Mouse (Mus musculus) hindlimb bud, embryonic 11.5 days (tissue): Measurements from ENCODE around the gene Mpl.

Experiments
- DNase-seq: peaks from one replicate; pipeline ENCODE4 v3.0.0-alpha.2; 2012; ENCODE audit warnings: low read depth, low spot score; ENCODE audit errors: extremely low spot score

Gene Mpl

DNA sequence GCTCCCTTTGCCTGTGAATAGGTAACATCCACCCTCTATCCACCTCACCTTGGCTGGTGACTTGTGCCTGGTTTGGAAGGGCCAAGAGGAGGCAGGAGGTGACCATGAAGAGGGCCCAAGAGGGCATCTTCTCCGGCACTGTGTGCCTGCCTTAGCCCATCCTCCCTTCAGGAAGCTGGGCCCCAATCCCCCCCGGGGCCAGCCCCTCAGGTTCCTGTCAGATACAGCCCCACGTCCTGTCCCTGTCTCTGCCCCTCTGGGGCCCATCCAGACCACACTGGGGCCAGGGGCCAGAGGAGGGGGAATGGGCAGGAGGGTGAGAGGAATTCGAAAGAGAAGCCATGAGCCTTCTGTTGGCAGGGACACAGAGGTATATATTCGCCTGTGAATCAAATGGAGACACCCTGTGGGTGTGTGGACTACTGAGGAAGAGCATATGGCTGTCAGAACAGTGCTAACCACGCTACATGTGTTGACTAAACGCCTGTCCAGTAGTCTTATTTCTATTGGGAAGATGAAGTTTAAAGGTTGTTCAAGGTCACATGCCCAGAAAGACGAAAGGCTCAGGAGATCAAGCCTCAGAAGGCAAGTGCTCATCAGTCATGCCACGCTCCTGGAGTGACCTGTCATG is at the start of gene Mpl:
Gene Mpl, minus strand, starts transcription at position 169 of the 631 bp plus-strand sequence.
- DNase-seq: no peak

DNA sequence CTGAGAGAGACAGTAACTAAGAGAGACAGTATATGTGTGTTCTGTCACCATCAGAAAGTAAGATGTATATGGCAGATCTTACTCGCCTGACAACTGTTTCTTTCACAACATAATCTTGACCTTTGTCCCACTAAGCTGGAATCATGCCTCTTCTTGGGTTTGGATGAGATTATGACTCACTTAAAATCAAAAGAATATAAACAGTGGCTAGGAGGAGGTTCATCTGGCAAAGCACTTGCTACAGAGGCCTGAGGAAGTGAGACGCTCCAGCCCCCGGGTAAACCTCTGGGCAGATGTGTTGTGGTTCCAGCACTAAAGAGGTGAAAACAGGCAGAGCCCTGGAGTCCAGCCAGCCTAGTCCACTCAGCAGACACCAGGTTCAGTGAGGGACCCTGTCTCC is 48.2 kb upstream of the Mpl start:
- DNase-seq: no peak

DNA sequence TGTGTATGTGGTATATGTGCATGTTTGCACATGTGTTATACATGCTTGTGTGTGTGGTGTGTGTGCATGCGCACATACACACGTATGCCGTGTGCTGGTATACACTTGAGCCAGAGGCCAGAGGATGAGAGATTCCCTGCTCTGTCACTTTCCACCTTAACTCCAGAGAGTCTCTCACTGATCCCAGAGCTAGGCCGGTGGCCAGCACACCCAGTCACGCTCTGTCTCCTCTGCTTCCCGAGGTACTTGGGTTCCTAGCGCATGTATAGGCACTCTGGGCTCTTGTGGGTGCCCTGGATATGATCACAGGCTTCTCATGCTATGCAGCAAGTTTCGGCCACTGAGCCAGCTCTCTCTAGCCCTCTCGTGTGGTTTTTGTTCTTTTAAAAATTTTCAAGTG is 43.5 kb upstream of the Mpl start:
- no peak for DNase-seq

DNA sequence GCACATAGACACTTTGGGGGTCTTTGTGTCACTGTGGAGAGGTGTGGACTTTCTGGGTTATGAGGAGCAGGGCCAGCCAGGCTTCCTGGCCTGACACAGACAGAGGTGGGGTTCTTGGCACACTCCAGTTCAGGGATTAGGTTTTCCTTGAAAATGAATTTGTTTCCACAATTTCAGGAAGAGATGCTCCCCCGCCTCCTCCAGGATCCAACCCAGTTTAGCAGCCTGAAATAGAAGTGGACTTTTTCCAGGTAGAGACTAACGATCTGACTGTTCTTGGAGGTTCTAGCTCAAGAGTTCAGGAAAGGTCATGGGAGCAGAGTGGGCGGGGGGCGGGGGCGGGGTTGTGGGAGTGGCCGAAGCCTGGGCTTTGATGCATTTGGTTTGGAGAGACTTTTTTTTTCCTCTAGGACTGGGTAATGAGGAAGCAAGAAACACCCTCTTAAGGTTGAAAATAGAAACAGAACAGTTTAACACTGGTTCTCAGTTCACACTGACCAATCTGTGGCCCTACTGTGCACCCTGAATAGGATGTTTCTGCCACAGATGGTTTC is 42.9 kb upstream of the Mpl start:
- DNase-seq: no peak

DNA sequence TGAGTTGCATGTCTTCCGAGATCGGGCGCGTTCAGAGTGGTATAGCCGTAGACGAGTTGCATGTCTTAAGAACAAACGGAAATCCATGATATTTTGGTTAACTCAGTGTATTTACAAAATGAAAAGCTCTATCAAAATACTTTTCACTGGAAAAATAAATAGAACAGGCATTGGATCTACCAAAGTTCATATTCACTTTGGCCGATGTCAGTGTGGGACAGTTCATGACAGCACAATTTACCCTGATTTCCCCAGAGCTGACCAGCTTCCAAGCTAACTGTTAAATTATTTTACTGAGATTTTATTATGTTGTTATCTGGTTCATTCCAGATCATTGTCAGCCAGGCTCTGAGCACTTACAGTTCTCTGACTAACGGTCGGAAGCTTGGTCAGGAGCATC is 33.1 kb upstream of the Mpl start:
- DNase-seq: no peak

DNA sequence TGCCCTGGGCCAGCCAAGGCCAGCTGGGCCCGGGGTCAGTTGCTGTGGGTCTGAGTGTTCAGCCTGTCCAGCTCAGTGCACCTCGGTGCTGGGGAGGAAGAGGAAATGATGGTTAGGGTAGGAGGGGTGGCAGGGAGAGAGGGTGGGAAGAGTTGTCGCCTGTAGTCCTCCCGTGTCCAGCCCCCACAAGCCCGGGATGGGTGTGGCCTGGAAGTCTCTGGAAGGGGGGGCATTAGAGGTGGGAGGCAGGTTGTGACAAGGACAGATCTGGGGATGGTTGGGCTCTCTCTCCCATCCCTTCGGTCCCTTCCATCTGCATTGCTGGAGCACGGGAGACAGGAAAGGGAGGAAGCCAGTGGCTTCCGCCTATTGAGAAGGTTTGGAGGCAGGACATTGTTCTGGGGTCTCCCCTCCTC is 32.4 kb upstream of the Mpl start, which contains the start of gene Tie1:
Gene Tie1, minus strand, starts transcription at position 345 of the 416 bp plus-strand sequence.
- no peak for DNase-seq

DNA sequence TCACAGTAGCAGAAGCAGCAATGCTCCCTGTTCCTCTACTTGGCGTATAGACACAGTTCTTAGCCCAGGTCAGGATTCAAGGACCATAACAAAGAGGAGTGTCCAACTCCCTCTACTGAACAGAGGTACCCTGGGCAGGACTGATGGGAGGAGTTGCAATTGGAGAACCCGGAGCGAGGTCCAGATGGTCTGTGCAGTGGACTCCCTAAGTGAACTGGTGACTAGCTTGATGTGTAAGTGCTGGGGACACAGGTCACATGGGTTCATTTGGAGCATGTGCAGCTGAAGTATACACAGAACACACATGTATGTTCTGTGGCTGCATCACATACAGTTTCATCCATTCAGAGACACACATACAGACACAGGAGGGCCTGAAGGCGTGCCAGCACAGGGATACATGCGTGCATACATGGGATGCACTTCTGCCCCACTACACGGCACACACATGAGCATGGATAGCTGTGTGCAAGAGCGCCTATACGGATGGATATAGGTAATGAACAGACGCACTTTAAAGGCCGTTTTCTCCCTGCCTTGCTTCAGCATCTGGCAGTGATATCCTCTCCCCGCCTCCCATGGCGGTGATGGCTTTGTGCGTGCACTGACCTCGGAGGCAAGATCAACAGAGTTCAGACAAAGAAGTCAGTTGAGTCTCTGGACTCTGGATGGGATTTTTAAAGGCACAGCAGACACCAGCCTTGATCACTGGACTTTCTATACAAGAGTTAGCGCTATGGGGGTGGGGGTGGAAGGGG is 19.6 kb upstream of the Mpl start:
- no peak for DNase-seq

DNA sequence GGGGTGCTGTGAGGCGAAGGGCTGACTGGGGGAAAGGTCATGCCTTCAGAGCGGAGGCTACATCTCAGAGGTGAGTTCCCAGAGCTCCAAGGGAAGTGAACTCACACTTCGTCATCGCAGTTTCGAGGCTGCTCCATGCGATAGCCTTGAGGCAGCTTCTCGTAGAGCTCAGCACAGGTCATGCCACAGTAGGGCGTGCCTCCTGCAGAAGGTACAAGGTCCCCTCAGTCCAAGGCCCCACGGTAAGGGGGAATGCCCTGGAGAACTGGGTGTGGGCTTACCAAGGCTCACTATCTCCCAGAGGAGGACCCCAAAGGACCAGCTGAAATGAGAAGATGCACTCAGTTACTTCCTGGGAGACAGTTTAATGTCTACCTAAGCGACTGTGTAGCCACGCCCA is 15.4 kb upstream of the Mpl start:
- DNase-seq: no peak

DNA sequence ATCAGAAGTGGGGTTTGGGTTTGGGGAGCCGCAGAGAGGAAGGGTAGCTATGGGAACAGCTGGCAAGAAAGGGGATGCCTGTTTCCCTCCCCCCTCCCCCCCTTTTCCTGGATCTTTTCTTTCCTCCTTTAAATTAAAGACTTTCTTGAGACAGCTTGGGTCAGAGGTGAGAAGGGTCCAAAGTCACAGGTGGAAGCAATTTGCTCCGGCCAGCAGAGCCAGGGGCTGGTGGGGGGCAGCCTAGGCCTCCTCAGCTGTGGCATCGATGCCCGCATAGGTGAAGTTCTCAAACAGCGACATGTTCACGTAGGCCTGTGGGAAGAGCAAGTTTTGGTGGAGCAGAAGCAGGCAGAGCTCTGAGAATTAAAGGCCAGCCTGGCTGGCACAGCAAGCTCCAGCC is 14.0 kb upstream of the Mpl start:
- no peak for DNase-seq

DNA sequence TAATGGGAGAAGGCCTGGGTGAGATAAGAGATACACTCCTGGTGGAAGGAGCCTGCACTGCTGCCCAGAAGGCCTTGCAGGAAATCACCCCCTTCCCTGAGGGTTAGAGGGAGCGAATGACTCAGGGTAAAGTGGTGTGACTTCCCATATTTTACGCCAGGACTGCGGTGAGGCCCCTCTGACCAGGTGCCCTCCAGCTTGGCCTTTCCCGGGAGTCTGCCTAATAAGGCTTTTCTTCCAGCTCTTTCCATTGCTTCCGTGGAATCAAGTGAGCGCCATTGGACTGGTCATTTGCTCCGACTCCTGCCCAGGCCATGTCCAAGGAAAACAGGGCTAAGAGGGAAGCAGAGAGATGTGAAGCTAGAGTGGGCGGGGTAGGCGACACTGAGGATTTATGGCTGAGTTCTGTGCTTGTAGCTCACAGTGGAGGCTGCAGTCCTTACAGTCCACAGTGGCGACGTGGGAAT is 8.4 kb upstream of the Mpl start:
- no peak for DNase-seq

DNA sequence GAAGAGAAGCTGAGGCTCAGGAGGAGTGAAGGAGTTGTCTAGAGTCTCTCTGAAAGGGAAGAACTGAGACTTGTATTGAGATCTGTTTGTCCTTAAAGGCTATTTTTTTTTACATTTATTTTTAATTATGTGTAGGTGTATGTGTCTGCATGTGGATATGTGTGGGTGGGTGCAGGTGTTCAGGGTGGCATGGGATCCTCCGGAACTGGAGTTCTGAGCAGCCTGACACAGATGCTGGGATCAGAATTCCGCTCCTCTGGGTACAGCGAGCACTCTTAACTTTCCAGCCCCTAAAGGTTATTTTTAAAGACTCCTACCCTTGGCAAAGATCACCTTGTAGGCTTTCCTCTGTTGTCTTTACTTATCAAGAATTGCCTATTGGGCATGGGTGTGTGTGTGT is 7.6 kb upstream of the Mpl start:
- DNase-seq: no peak

DNA sequence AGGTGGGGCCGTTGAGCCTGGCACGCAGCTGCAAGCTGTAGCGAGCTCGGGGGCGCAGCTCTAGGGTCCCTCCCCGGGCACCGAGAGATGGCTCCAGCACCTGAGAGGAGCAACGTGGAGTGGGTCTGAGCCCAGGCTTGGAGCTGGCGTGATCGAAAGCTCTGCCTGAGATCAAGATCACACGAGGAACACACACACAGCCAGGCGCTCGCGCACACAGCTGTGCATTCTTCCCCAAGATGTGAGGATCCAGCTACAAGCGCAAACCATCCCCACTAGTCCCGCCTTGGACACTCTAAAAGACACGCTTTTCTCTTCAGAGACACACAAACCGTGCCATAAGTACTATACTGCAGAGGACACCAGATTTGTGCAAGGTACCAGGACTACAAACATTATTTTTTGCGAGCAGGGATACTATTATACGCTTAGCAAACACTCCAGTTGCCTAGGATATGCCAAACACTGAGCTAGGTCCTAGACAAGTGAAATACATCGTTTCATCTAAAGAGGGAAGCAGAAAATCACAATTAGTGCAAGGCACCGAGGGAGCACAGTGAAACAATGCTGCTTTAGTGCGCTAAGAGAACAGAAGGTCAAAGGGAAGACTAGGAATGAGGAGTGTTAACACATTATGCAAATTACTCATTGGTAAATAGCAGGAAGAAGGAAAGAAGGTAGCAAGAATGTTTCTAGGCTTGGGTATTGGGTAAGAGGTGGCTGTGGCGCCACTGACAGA is 10.7 kb downstream of the Mpl start:
- no peak for DNase-seq

DNA sequence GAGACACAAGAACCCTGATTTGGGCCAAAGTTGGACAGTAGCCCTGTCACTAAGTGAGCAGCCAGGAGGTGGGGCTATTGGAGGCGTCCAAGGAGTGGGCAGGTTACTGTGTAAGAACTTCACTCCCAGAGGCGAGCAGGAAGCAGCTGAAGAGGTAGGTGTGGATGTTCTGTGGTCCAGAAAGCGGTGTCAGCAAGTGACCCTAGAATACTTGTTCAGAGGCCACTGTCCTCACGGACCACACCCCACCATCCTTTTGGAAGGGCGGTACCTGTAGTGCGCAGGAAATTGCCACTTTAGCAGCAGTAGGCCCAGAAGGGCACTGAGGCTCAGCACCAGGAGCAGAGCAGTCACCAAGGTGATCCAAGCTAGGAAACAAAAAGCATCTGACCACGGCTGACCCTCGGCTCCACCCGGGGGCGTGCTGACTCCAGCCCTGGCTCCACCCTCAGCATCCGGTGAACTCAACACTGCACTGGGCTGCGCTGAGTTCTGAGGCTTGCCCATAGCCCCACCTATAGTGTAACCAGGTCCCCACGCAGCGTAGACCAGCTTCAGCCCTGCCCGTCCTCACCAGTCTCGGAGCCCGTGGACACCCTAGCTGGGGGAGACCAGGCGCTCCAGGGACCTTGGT is 11.4 kb downstream of the Mpl start:
- no peak for DNase-seq

DNA sequence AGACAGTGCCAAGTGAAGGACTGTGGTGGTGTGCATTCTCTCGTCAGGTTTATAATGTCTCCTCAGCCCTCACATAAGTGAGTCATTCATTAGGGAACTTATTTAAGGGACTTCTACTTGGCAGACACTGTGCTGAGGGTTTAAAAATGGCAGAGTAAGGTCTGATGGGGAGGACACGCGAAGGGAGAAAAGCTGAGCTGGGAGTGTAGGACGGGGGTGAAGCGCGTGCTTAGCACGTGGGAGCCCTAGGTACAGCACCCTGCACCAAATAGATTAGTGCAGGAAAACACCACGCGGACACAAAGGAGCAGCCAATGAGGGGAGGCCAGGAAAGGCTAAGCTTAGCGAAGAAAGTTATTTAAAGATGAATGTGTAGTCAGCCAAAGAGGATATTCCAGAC is 12.2 kb downstream of the Mpl start:
- DNase-seq: no peak

DNA sequence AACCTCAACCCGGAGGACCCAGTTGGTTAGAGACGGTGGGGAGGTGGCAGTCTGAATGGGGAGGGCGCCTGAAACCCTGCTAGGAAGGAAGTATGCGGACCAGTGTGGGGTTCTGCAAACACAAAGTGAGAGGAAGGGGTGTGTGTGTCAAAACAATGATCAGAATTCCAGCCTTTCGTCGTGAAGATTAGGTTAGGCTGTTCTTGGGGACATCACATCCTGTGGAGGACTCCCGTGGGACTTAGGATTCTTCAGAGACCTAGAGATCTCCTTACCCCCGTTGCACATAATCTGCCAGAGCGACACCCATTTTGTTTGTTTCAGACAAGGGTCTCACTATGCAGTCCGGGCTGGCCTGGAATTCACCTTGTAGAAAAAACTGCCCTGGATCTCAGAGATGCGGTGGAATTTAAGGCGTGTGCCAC is 19.5 kb downstream of the Mpl start:
- no peak for DNase-seq

DNA sequence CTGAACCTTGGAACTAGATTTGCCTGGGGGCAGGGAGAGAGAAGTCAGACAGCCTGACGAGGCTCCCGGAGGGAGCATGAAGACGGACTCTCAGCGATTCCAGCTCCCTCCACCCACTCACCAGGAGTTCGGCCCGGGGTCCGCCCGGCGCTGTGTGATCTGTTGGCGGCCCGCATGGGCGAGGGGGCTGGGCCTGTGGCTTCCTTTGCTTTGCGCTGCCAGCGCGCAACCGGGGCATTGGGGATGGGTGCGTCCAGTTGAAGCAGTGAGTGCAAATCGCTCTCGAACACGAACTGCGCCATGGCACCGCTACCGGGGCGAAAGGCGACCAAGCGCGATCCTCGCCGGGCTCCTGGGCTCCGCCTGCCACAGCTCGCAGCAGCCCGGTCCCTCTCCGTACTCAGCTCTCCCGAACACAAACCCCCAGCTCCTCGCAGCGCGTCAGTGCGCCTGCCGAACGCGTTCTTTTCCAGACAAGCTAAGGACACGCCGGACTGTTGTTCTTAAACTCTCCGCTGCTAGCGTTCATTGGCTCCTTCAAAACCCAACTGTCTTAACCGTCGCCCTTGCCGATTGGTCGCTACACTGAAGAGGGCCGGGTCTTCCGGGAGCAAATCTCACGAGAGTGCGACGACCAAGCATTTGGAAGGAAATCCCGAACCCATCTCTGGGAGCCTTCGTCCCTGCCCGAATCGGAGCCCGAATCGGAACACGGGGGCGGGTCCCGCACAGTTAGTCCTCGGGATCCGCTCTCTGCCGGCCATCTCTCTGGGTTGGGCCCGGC is 20.3 kb downstream of the Mpl start, which contains the start of gene Cdc20:
Gene Cdc20, minus strand, starts transcription at position 533 of the 784 bp plus-strand sequence.
- peak; percentile 93 for DNase-seq

DNA sequence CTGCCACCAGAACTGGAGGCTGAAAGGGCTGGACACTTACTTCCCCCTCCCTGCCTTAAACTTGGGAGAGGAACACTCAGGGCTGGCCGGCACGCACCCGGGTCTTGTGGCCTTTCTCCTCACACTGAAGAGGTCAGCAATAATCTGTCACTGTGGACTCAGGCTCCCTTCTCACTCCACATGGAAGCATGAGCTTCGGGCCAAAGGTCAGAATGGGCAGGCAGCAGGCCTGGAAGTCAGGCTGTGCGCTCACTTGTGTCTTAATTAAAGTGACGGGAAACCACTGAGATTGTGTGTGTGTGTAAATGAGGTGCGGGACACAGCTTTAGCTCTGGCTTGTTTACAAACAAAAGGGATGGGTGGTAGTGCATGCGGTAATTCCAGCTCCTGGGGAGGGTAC is 25.0 kb downstream of the Mpl start:
- DNase-seq: no peak

DNA sequence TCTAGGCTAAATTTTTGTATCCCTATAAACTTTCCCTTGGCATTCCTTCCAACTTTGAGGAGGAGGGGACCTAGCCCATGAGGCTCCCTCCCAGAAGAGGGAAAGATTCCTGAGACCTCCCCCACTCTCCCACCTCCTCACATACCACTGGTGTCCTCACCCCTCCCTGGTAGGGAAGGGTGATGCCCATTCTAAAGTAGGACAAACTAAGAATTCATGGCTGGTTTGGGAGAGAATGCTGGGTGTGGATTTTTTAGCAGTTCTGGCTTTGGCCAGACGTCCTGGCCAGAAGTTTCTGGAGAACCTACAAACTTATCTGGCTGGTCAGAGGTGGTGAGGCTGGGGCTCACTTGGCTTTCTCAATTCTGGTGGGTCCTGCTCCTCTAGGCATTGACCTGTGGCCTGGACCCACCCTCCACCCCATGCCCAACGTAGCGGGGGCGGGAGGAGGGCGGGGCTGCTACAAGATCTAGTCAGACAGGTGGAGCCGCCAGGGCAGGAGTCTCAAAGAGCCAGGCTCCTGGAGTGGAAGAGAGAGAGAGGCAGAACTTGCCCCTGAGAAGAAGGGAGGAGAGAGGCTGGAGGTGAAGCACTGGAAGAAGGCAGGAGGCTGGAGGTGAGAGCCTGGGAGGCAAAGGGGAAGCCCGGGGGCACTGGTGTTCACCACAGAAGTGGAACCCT is 28.0 kb downstream of the Mpl start:
- DNase-seq: no peak

DNA sequence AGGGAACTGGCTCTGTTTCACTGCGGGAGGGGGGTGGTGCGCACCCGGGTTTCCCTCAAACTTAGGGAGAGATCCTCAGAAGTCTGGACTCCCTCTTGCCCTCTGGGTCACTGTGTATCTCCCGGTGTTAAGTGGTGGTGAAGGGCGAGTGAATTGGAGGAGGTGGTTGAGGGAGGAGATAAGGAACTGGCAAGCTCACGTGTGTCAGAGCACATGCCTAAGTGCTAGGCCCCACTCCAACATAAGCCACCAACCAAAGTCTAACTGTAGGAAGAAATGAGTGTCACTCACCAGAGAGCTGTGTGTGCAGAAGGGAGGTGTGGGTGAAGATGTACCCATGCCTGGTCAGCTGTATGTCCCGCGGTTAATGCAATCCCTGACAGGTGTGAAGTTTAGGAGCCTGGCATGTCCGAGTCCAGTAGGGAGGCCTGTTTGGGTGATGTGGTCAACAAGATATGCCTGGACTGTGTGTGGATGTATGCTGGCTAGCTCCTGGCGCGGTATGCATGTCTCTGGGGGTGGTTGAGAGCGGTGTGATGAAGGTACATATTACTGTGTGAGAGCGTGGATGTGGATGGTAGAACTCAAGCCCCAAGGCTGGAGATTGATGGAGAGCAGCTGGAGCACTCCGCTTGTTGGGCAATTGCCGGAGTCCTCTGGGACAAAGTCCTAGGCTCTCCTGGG is 28.6 kb downstream of the Mpl start:
- no peak for DNase-seq
